Mouse (Mus musculus): ENCODE measurements at regions not wholly inside any gene's neighbourhood (a gene's known extent, or its start where the extent isn't known, plus 50 kb on each side); places are given as distances from the start of the nearest gene placed in this dataset.

DNA sequence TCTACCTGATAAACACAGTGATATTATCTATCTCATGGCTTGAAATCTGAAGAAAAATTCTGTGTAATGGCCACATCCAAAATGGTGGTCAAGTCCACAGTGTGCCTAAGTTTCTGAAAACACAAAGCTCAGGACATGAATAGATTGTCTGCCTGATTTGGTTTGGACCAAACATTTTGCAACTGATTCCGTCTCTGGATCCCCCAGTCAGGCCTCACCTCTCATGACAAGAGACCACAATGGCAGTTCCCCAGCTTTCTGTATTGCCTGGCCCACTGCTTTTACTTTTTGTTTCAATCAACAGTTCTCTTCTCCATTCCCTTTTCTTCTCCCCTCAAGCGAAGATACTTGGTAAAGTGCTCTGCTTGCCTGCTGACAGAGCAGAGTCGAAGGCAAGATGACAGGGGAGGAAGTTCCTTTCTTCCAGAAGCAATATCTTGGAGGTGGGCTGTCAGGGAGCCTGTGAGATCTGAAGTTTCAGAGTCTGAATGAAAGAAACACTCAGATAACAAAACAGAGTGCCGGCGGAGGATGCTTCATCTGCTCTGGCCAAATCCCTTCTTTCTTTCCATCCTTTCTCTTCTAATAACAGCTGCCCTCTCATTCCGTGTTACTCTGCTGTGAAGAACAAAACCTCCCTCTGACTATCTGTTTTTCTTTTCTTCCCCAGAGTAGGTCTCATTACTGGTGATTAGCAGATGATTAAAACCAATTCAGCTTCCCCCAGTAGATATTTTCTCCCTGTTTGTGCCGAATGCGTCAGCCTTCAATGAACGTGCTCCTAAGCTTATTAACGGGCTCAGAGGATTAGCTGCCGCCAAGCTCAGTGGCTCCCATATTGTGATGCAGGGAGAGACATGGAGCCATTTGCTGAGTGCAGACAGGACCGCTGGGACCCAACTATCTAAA, 360.7 kb downstream of the Tmem182 start:
- peak overlapping the region; percentile 44 for H3K4me2 ChIP-seq
- ATAC-seq, result peak; percentile 92
- H3K4me3 ChIP-seq, result no peak overlapping the region
- WGBS, result 1% methylated on average over 12 of the region's 12 CpGs
- no peaks in the 10 kb centered on the region for H3K36me3 ChIP-seq (ENCODE audit: poor library complexity, severe bottlenecking)
- peak overlapping the region; percentile 89 for H3K27ac ChIP-seq
- H3K9me3 ChIP-seq (replicated peaks), result 0 out of 2 replicates have a peak, but pooled peaks cover 7% of the 10 kb centered on the region
- H3K4me1 ChIP-seq, result peaks cover 31% of the 10 kb centered on the region
- no peak overlapping the region for H3K9ac ChIP-seq
- H3K27me3 ChIP-seq, result no peaks in the 10 kb centered on the region

DNA sequence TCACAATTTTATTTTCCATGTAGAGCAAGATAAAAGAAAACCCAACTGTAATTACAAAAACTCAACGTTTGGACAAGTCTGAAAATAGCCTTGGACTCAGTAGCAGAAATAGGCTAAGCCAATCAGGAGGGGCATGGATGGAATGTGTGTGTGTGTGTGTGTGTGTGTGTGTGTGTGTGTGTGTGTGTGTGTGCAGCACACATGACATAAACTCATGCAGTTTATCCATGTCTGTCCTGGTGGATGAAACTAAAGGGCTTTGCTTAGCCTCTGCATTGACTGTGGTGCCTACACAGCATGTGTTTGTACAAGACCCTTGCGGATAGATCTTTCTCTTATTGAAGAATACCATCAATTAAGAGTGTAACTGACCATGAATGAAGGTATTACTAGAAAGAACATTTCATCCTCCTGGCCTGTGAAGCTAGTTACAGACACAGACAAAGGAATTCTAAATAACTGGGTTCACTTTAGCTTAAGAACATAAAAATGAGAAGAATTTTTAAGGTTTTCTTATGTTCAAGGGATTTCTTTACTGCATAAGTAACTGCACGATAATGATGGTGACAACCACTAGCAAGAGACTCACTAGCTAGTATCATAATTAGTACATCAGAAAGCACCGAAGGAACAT, 361.5 kb downstream of the Tmem182 start:
- Histone ChIP-seq H3K36me3 (ENCODE audit: poor library complexity, severe bottlenecking) (no peaks in the 10 kb centered on the region), H3K4me3 (no peak overlapping the region), H3K27ac (peak overlapping the region; percentile 89), H3K9me3 (replicated peaks) (0 out of 2 replicates have a peak, but pooled peaks cover 7% of the 10 kb centered on the region), H3K4me2 (peak overlapping the region; percentile 44), H3K9ac (no peak overlapping the region), H3K4me1 (peaks cover 31% of the 10 kb centered on the region), H3K27me3 (no peaks in the 10 kb centered on the region)
- 22% methylated on average over 4 of the region's 4 CpGs for WGBS
- ATAC-seq, result peak; percentile 67

DNA sequence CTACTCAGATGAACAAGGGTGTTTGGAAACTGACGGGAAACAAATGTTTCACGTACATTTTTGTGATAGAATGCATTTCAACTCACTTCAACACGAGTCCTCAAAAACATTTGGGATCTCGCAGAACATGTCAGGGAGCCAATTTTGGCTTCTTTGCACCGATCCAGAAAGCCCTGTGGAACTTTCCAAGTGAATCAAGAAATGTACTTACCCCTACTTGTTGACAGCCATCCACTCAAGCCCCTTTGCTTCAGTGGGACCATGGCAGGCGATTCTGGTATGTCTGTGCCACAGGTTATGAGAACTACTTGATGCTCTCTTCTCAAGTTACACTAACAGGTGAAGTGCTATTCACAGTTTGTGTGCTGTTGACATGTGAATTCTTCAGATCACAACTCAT, 381.6 kb downstream of the Tmem182 start:
- WGBS, result 91% methylated on average over 6 of the region's 6 CpGs
- no peak overlapping the region for H3K4me3 ChIP-seq
- no peak overlapping the region for H3K27ac ChIP-seq
- no peak overlapping the region for H3K4me2 ChIP-seq
- no peaks in the 10 kb centered on the region for H3K36me3 ChIP-seq (ENCODE audit: poor library complexity, severe bottlenecking)
- H3K27me3 ChIP-seq, result no peaks in the 10 kb centered on the region
- H3K4me1 ChIP-seq, result peaks cover 8% of the 10 kb centered on the region
- no peak for ATAC-seq
- no peak overlapping the region for H3K9ac ChIP-seq
- H3K9me3 ChIP-seq (replicated peaks), result no peaks in the 10 kb centered on the region

DNA sequence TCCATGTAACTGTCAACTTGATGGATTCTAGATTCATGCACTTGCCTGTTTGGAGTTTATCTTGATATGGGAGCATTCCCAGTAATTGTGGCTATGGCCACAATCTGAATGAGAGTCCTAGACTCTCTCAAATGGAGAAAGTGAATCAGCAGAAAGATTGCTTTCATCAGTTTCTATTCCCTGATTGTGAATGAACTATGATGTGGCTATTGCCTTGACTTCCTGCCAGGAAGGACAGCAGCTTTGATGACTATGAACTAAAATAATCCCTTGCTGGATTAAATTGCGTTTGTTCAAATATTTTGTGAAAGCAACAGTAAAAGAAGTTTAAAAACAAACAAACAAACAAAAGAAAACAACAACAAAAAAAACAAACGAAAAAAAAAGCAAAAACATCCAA, 407.5 kb downstream of the Tmem182 start:
- no peaks in the 10 kb centered on the region for H3K36me3 ChIP-seq (ENCODE audit: poor library complexity, severe bottlenecking)
- H3K27me3 ChIP-seq, result no peaks in the 10 kb centered on the region
- H3K9ac ChIP-seq, result no peak overlapping the region
- 87% methylated on average over 2 of the region's 2 CpGs for WGBS
- H3K4me3 ChIP-seq, result no peak overlapping the region
- no peak overlapping the region for H3K27ac ChIP-seq
- no peaks in the 10 kb centered on the region for H3K9me3 ChIP-seq (replicated peaks)
- ATAC-seq, result no peak
- H3K4me1 ChIP-seq, result no peaks in the 10 kb centered on the region
- no peak overlapping the region for H3K4me2 ChIP-seq

DNA sequence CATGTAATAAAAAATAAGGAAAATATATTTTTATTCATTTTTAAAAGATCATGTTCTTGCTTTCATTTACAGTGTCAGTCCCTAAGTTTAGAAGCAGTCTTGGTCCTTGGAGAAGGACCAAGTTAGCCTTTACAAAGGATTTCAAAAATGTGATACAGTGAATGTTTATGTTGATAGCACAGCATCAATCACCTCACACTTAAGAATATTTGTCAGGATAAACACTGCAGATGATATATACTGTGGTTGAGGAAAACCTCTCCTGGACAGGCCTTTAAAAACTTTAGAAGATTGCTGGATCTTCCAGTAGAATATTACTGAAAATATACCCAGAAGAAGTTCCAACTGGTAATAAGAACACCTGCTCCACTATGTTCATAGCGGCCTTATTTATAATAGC, 420.4 kb downstream of the Tmem182 start:
- Histone ChIP-seq H3K36me3 (ENCODE audit: poor library complexity, severe bottlenecking) (no peaks in the 10 kb centered on the region), H3K9me3 (replicated peaks) (no peaks in the 10 kb centered on the region), H3K4me2 (no peak overlapping the region), H3K27me3 (no peaks in the 10 kb centered on the region), H3K27ac (no peak overlapping the region), H3K4me3 (no peak overlapping the region), H3K4me1 (no peaks in the 10 kb centered on the region), H3K9ac (no peak overlapping the region)
- 93% methylated on average over 1 of the region's 1 CpGs for WGBS
- ATAC-seq, result no peak

DNA sequence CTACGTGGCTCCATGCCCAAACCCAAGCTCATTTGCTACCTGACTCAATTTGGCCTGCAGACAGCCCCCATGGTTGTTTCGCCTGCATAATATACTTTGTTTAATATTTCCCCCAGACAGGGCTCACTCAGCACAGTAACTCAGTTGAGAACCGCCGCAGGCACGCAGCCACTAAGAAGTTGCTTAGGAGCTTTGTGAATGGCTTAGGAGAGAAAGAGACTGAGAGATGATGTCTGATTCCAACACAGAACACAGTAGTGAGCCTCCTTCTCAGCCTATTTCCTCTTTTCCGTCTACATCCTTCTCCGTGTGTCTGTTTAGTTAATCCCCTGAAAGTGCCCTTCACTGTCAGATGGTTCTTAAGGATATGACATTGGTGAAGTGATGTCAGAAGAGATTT, 429.9 kb downstream of the Tmem182 start:
- H3K4me2 ChIP-seq, result no peak overlapping the region
- 74% methylated on average over 7 of the region's 7 CpGs for WGBS
- no peaks in the 10 kb centered on the region for H3K36me3 ChIP-seq (ENCODE audit: poor library complexity, severe bottlenecking)
- no peaks in the 10 kb centered on the region for H3K9me3 ChIP-seq (replicated peaks)
- H3K27ac ChIP-seq, result no peak overlapping the region
- ATAC-seq, result no peak
- no peaks in the 10 kb centered on the region for H3K27me3 ChIP-seq
- H3K9ac ChIP-seq, result no peak overlapping the region
- no peak overlapping the region for H3K4me3 ChIP-seq
- H3K4me1 ChIP-seq, result no peaks in the 10 kb centered on the region

DNA sequence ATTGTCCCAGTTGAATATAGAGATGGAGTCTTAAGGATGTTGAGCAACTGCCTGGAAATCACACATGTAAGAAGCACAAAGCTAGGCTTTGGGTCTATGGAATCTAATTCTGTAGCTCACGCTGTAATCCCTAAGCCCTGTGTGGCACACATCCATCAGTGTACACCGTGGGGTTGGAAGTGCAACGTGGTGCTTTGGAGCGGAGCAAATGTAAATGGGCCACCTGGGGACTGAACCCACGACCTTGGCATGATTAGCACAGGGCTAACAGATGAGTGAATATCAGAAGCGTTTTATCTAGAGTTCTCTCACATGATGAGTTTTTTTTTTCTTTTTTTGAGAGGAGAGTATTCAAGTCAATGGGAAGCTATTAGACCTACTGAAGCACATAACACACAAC, 437.6 kb downstream of the Tmem182 start:
- no peaks in the 10 kb centered on the region for H3K27me3 ChIP-seq
- no peak overlapping the region for H3K9ac ChIP-seq
- no peaks in the 10 kb centered on the region for H3K4me1 ChIP-seq
- H3K4me3 ChIP-seq, result no peak overlapping the region
- no peaks in the 10 kb centered on the region for H3K9me3 ChIP-seq (replicated peaks)
- H3K27ac ChIP-seq, result no peak overlapping the region
- no peak overlapping the region for H3K4me2 ChIP-seq
- no peak for ATAC-seq
- no peaks in the 10 kb centered on the region for H3K36me3 ChIP-seq (ENCODE audit: poor library complexity, severe bottlenecking)
- WGBS, result 75% methylated on average over 6 of the region's 6 CpGs

DNA sequence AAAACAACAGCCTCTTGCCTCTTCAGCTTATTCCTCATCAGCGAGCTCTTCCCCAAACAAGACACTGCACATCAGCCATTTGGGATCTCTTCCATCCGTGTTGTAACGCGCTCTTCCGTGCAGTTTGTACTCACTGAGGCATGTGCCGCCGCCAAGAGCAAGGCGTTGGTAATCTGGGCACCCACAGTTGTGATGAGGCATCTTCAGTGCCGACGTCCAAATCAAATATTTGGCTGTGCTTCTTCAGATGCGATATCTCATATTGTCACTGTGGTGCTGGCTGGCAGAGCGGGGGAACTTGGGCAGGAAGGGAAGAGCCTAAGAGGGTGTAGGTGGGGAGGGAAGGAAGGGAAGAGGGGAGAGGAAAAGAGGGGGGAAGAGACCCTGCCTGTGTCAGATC, 439.2 kb downstream of the Tmem182 start:
- ATAC-seq, result peak; percentile 53; the same call in 1 of the 2 replicates
- Histone ChIP-seq H3K36me3 (ENCODE audit: poor library complexity, severe bottlenecking) (no peaks in the 10 kb centered on the region), H3K4me2 (no peak overlapping the region), H3K27me3 (no peaks in the 10 kb centered on the region), H3K4me1 (no peaks in the 10 kb centered on the region), H3K4me3 (no peak overlapping the region), H3K9me3 (replicated peaks) (no peaks in the 10 kb centered on the region), H3K9ac (no peak overlapping the region), H3K27ac (no peak overlapping the region)
- 93% methylated on average over 12 of the region's 12 CpGs for WGBS

DNA sequence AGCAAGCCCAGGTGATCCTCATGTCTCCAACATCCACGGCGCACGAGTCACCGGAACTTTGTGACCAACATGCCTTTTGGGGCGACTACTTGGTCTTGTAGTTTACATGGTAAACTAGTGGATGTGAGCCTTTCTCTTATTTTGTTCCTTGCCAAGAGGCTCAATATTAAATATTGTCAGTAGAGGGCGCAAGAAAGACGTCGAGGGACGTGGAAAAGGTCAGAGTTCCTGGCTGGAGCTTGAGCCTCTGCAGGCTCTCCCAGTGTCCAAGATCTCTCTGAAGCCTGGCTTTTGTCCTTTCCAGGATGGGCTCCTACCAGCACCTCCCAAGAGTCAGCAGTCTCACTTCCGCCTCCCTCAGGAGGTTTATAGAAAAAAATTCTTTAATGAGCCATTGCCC, 458.8 kb downstream of the Tmem182 start:
- 30% methylated on average over 10 of the region's 10 CpGs for WGBS
- 0 out of 2 replicates have a peak, but pooled peaks cover under 1% of the 10 kb centered on the region for H3K4me1 ChIP-seq
- no peak for ATAC-seq

DNA sequence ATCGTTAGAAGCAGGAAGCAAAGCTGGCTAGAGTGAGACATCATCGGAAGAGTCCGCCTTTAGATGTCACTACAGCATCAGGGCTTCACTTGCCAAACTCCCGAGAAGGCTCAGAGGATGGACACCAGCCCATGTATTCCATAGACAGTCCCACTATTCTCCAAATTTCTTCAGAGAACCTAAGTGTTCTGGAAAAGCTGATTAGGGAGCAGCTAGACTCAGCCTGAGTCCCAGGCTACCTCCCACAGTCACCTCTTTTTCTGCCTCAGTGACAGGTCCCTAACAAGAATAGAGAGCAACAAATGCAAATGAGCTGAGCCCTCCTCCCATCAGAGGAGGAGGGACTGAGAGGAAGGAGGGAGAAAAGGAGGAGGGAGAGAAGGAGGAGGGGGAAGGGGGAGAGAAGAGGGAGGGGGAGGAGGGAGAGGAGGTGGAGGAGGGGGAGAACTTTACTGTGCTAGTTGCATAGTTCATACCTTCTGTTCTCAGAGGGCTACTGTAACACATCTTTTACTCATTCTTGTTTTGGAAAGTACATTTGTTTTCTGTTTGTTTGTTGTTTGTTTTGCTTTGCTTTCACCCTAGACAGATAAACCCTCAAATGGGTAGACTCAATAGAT, 465.8 kb downstream of the Tmem182 start:
- H3K9me3 ChIP-seq (replicated peaks), result no peaks in the 10 kb centered on the region
- no peaks in the 10 kb centered on the region for H3K36me3 ChIP-seq (ENCODE audit: poor library complexity, severe bottlenecking)
- H3K4me1 ChIP-seq, result peaks cover 64% of the 10 kb centered on the region
- peak overlapping the region; percentile 23 for H3K4me2 ChIP-seq
- no peak overlapping the region for H3K4me3 ChIP-seq
- H3K27me3 ChIP-seq, result no peaks in the 10 kb centered on the region
- peak; percentile 72 for ATAC-seq
- 11% methylated on average over 4 of the region's 4 CpGs for WGBS
- peak overlapping the region; percentile 55 for H3K27ac ChIP-seq
- no peak overlapping the region for H3K9ac ChIP-seq

More for the DNA sequence above, 458.8 kb downstream of the Tmem182 start:
- Histone ChIP-seq H3K27ac (no peak overlapping the region), H3K36me3 (ENCODE audit: poor library complexity, severe bottlenecking) (no peaks in the 10 kb centered on the region), H3K9me3 (replicated peaks) (no peaks in the 10 kb centered on the region), H3K4me3 (no peak overlapping the region), H3K4me2 (no peak overlapping the region), H3K9ac (no peak overlapping the region), H3K27me3 (no peaks in the 10 kb centered on the region)

DNA sequence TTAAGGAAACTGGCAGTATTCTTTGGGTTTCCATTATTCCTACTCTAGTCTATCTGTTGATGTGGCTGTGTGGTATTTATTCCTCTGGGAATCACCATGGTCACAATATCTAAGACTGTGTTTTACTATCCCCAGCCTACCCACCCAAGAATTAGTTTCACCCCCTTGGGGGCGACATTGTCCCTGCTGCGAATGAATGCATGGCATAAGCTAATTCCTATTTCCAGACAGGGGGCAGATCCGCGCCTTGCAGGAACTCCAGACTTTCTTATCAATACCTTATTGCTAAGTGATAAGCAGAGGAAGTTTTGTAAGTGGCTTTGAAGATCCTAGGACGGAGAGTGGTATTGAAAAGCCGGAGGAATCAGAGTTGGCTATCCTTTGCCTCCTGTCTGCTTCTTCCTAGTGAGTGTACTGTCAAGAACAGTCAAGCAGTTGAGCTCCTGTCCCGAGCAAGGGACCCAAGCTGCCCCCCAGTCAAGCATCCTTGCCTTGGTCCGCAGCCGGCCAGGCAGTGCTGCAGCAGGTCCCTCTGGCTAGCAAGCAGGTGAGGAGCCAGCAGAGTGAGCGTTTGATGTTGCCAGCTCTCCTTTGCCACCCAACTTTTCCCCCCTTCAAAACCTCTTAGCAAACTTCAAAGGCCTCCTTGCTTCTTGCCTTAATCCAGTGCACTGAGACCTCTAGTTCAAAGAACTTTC, 469.3 kb downstream of the Tmem182 start:
- ATAC-seq, result peak; percentile 57
- WGBS, result 2% methylated on average over 10 of the region's 10 CpGs
- H3K9ac ChIP-seq, result peak overlapping the region; percentile 39; the same call in 1 of the 2 replicates

More for the DNA sequence above, 469.3 kb downstream of the Tmem182 start:
- H3K4me1 ChIP-seq, result peaks cover 64% of the 10 kb centered on the region
- H3K27ac ChIP-seq, result peak overlapping the region; percentile 87
- no peaks in the 10 kb centered on the region for H3K9me3 ChIP-seq (replicated peaks)
- peak overlapping the region; percentile 18; the same call in 1 of the 2 replicates for H3K4me3 ChIP-seq
- H3K36me3 ChIP-seq (ENCODE audit: poor library complexity, severe bottlenecking), result no peaks in the 10 kb centered on the region
- H3K4me2 ChIP-seq, result peak overlapping the region; percentile 55
- no peaks in the 10 kb centered on the region for H3K27me3 ChIP-seq

All from forebrain, embryonic 13.5 days (tissue).